Mouse (Mus musculus) hindbrain, embryonic 10.5 days (tissue): ENCODE measurements around the gene Dlgap3. TPM values are rescaled to one million over a fixed set of nuclear protein-coding genes. Genes with fewer than 3 reads are reported as not detected.

ENCODE experiments used
- DNase-seq: peaks from one replicate; pipeline ENCODE4 v3.0.0-alpha.2; 2017; ENCODE audit warnings: low spot score
- H3K27ac ChIP-seq: fragments of 300-500 bp; sonication (generic); 2 replicates; pipeline ENCODE4 v1.5.1; 2016; ENCODE audit warnings: mild to moderate bottlenecking, moderate library complexity
- H3K27me3 ChIP-seq: fragments of 300-500 bp; sonication (generic); 2 replicates; pipeline ENCODE4 v1.6.1; 2016; ENCODE audit warnings: mild to moderate bottlenecking; ENCODE audit not compliant: poor library complexity, insufficient read depth, severe bottlenecking
- H3K36me3 ChIP-seq: fragments of 300-500 bp; sonication (generic); 2 replicates; pipeline ENCODE4 v1.6.1; 2016; ENCODE audit warnings: mild to moderate bottlenecking, moderate library complexity
- H3K4me1 ChIP-seq: fragments of 300-500 bp; sonication (generic); replicated peaks from 2 replicates; pipeline ENCODE4 v1.6.1; 2016; ENCODE audit warnings: mild to moderate bottlenecking
- H3K4me3 ChIP-seq: fragments of 300-500 bp; sonication (generic); 2 replicates; pipeline ENCODE4 v1.5.1; 2016; ENCODE audit warnings: mild to moderate bottlenecking, moderate library complexity
- H3K9me3 ChIP-seq: fragments of 300-500 bp; sonication (generic); 2 replicates; pipeline ENCODE4 v1.6.1; 2016; ENCODE audit warnings: mild to moderate bottlenecking, moderate library complexity
- WGBS: fragments of 180-500 bp; shearing (Covaris S2); methylation state at CpG from one replicate; pipeline ENCODE4 v1.1.7; 2016; 5-methylcytosine and 5-hydroxymethylcytosine counted together
- polyA plus RNA-seq: library from polyadenylated mRNA; unstranded; fragments of >200 nt; fragmentation: Nextera tagmentation; extraction: Ambion mirVana; gene quantifications from 2 replicates; pipeline ENCODE4 v1.2.1, GENCODE M21; 2016

Gene Dlgap3
- polyA plus RNA-seq, 1 experiment from 2014 or later = 7.9 TPM

- H3K27ac ChIP-seq = peak overlapping the region; percentile 84
- peak; percentile 83 for DNase-seq
- H3K4me3 ChIP-seq = peak overlapping the region; percentile 22; the same call in 1 of the 2 replicates
- peaks cover 72% of the 10 kb centered on the region for H3K4me1 ChIP-seq
- H3K27me3 ChIP-seq = peaks cover 72% of the 10 kb centered on the region
- 16% methylated on average over 17 of the region's 17 CpGs for WGBS
- no peaks in the 10 kb centered on the region for H3K36me3 ChIP-seq
- H3K9me3 ChIP-seq = no peaks in the 10 kb centered on the region
Measured at GRCm38 (mm10) chr4:127227051-127227673, 58.2 kb downstream of the Dlgap3 start.

- Histone ChIP-seq H3K36me3 (no peaks in the 10 kb centered on the region), H3K27me3 (peaks cover 54% of the 10 kb centered on the region)
Measured at GRCm38 (mm10) chr4:127232028-127232427, 63.0 kb downstream of the Dlgap3 start.

GRCm38 (mm10) chr4:127232551-127232950 is 63.5 kb downstream of the Dlgap3 start:
- no peaks in the 10 kb centered on the region for H3K9me3 ChIP-seq
- H3K27me3 ChIP-seq = peaks cover 55% of the 10 kb centered on the region
- no peak overlapping the region for H3K4me3 ChIP-seq
- DNase-seq = no peak
- 68% methylated on average over 5 of the region's 5 CpGs for WGBS
- peak overlapping the region; percentile 64 for H3K27ac ChIP-seq
- no peaks in the 10 kb centered on the region for H3K36me3 ChIP-seq
- peaks cover 61% of the 10 kb centered on the region for H3K4me1 ChIP-seq

More at GRCm38 (mm10) chr4:127232028-127232427, 63.0 kb downstream of the Dlgap3 start:
- WGBS = 25% methylated on average over 6 of the region's 6 CpGs
- peak overlapping the region; percentile 64 for H3K27ac ChIP-seq
- H3K4me1 ChIP-seq = peaks cover 62% of the 10 kb centered on the region
- DNase-seq = peak; percentile 54
- H3K4me3 ChIP-seq = no peak overlapping the region
- no peaks in the 10 kb centered on the region for H3K9me3 ChIP-seq

- H3K27ac ChIP-seq = peak overlapping the region; percentile 64
- H3K27me3 ChIP-seq = peaks cover 59% of the 10 kb centered on the region
Measured at GRCm38 (mm10) chr4:127233416-127234125, 64.6 kb downstream of the Dlgap3 start.

GRCm38 (mm10) chr4:127235742-127236487 is 66.9 kb downstream of the Dlgap3 start:
- WGBS = under 1% methylated on average over 67 of the region's 67 CpGs
- H3K9me3 ChIP-seq = no peaks in the 10 kb centered on the region
- peak overlapping the region; percentile 89 for H3K27ac ChIP-seq
- no peaks in the 10 kb centered on the region for H3K36me3 ChIP-seq
- peaks cover 56% of the 10 kb centered on the region for H3K27me3 ChIP-seq
- DNase-seq = peak; percentile 92
- H3K4me1 ChIP-seq = peaks cover 49% of the 10 kb centered on the region
- H3K4me3 ChIP-seq = peak overlapping the region; percentile 66

More at GRCm38 (mm10) chr4:127233416-127234125, 64.6 kb downstream of the Dlgap3 start:
- no peaks in the 10 kb centered on the region for H3K36me3 ChIP-seq
- 88% methylated on average over 40 of the region's 40 CpGs for WGBS
- H3K9me3 ChIP-seq = no peaks in the 10 kb centered on the region
- H3K4me1 ChIP-seq = peaks cover 54% of the 10 kb centered on the region
- no peak for DNase-seq
- no peak overlapping the region for H3K4me3 ChIP-seq

- DNase-seq = peak; percentile 40
- Histone ChIP-seq H3K9me3 (no peaks in the 10 kb centered on the region), H3K27ac (peak overlapping the region; percentile 89), H3K36me3 (no peaks in the 10 kb centered on the region), H3K4me1 (peaks cover 44% of the 10 kb centered on the region), H3K27me3 (peaks cover 55% of the 10 kb centered on the region), H3K4me3 (peak overlapping the region; percentile 66)
- WGBS = 2% methylated on average over 14 of the region's 14 CpGs
Measured at GRCm38 (mm10) chr4:127236631-127237030, 67.6 kb downstream of the Dlgap3 start.

- WGBS = 46% methylated on average over 10 of the region's 10 CpGs
Measured at GRCm38 (mm10) chr4:127237271-127237670, 68.3 kb downstream of the Dlgap3 start.

GRCm38 (mm10) chr4:127242696-127243095 is 73.7 kb downstream of the Dlgap3 start:
- peaks cover 14% of the 10 kb centered on the region for H3K27me3 ChIP-seq
- H3K27ac ChIP-seq = no peak overlapping the region
- WGBS = 69% methylated on average over 6 of the region's 6 CpGs
- no peak for DNase-seq
- no peaks in the 10 kb centered on the region for H3K9me3 ChIP-seq
- peaks cover 20% of the 10 kb centered on the region for H3K4me1 ChIP-seq
- H3K4me3 ChIP-seq = no peak overlapping the region
- peaks cover 12% of the 10 kb centered on the region for H3K36me3 ChIP-seq

More at GRCm38 (mm10) chr4:127237271-127237670, 68.3 kb downstream of the Dlgap3 start:
- peaks cover 50% of the 10 kb centered on the region for H3K27me3 ChIP-seq
- H3K4me3 ChIP-seq = peak overlapping the region; percentile 66; the same call in 1 of the 2 replicates
- H3K4me1 ChIP-seq = peaks cover 38% of the 10 kb centered on the region
- H3K27ac ChIP-seq = no peak overlapping the region
- DNase-seq = no peak
- H3K9me3 ChIP-seq = no peaks in the 10 kb centered on the region
- H3K36me3 ChIP-seq = no peaks in the 10 kb centered on the region

- peaks cover 6% of the 10 kb centered on the region; the same call in 1 of the 2 replicates for H3K27me3 ChIP-seq
- H3K4me1 ChIP-seq = peaks cover 20% of the 10 kb centered on the region
- H3K4me3 ChIP-seq = peak within 1 kb of the TSS; percentile 96
- DNase-seq = peak; percentile 98
- no peaks in the 10 kb centered on the region for H3K9me3 ChIP-seq
- under 1% methylated on average over 29 of the region's 29 CpGs for WGBS
- H3K27ac ChIP-seq = peak within 1 kb of the TSS; percentile 93
- H3K36me3 ChIP-seq = peaks cover 21% of the 10 kb centered on the region
Measured at GRCm38 (mm10) chr4:127243552-127243951, 74.5 kb downstream of the Dlgap3 start, which contains the start of gene Smim12. Gene Smim12, plus strand, starts transcription at chr4:127243784.

GRCm38 (mm10) chr4:127243953-127244352 is 74.9 kb downstream of the Dlgap3 start:
- H3K27ac ChIP-seq = peak overlapping the region; percentile 93

GRCm38 (mm10) chr4:127249701-127250349 is 80.8 kb downstream of the Dlgap3 start:
- H3K9me3 ChIP-seq = no peaks in the 10 kb centered on the region
- no peak overlapping the region for H3K4me3 ChIP-seq
- no peaks in the 10 kb centered on the region for H3K27me3 ChIP-seq
- 3% methylated on average over 5 of the region's 5 CpGs for WGBS
- peaks cover 30% of the 10 kb centered on the region for H3K36me3 ChIP-seq
- no peak overlapping the region for H3K27ac ChIP-seq
- peaks cover 14% of the 10 kb centered on the region for H3K4me1 ChIP-seq
- DNase-seq = peak; percentile 91

More at GRCm38 (mm10) chr4:127243953-127244352, 74.9 kb downstream of the Dlgap3 start:
- Histone ChIP-seq H3K4me3 (peak overlapping the region; percentile 96), H3K4me1 (peaks cover 20% of the 10 kb centered on the region), H3K9me3 (no peaks in the 10 kb centered on the region), H3K27me3 (peaks cover 4% of the 10 kb centered on the region; the same call in 1 of the 2 replicates), H3K36me3 (peaks cover 25% of the 10 kb centered on the region)
- WGBS = under 1% methylated on average over 26 of the region's 26 CpGs
- DNase-seq = no peak

GRCm38 (mm10) chr4:127251963-127252585 is 83.1 kb downstream of the Dlgap3 start:
- Histone ChIP-seq H3K4me1 (0 out of 2 replicates have a peak, but pooled peaks cover 6% of the 10 kb centered on the region), H3K36me3 (peaks cover 23% of the 10 kb centered on the region), H3K4me3 (no peak overlapping the region), H3K9me3 (no peaks in the 10 kb centered on the region), H3K27ac (no peak overlapping the region), H3K27me3 (no peaks in the 10 kb centered on the region)
- WGBS = 63% methylated on average over 22 of the region's 22 CpGs
- DNase-seq = no peak
